Mouse (Mus musculus) midbrain, embryonic 15.5 days (tissue): ENCODE measurements around the gene Il15. TPM values are rescaled to one million over a fixed set of nuclear protein-coding genes. Genes with fewer than 3 reads are reported as not detected.

Experiments
- ATAC-seq: fragments of 200-750 bp; cut with Nextera tagmentation; replicated peaks from 2 replicates; pipeline ENCODE4 v1.8.0; 2017; ENCODE audit warnings: moderate TSS enrichment
- H3K27ac ChIP-seq: fragments of 300-500 bp; sonication (generic); 2 replicates; pipeline ENCODE4 v1.5.1; 2015; ENCODE audit warnings: mild to moderate bottlenecking, inconsistent platforms
- H3K27me3 ChIP-seq: fragments of 300-500 bp; sonication (generic); replicated peaks from 2 replicates; pipeline ENCODE4 v1.6.1; 2015; ENCODE audit warnings: inconsistent platforms
- H3K36me3 ChIP-seq: fragments of 300-500 bp; sonication (generic); replicated peaks from 2 replicates; pipeline ENCODE4 v1.6.1; 2015; ENCODE audit warnings: inconsistent platforms
- H3K4me1 ChIP-seq: fragments of 300-500 bp; sonication (generic); 2 replicates; pipeline ENCODE4 v1.6.1; 2015; ENCODE audit warnings: inconsistent platforms
- H3K4me2 ChIP-seq: fragments of 300-500 bp; sonication (generic); 2 replicates; pipeline ENCODE4 v1.6.1; 2015; ENCODE audit warnings: inconsistent platforms, mild to moderate bottlenecking, moderate library complexity
- H3K4me3 ChIP-seq: fragments of 300-500 bp; sonication (generic); 2 replicates; pipeline ENCODE4 v1.5.1; 2015; ENCODE audit warnings: mild to moderate bottlenecking, inconsistent platforms
- H3K9ac ChIP-seq: fragments of 300-500 bp; sonication (generic); 2 replicates; pipeline ENCODE4 v1.6.1; 2015; ENCODE audit warnings: mild to moderate bottlenecking, inconsistent platforms
- H3K9me3 ChIP-seq: fragments of 300-500 bp; sonication (generic); 2 replicates; pipeline ENCODE4 v1.6.1; 2016; ENCODE audit warnings: inconsistent platforms
- WGBS: fragments of 180-500 bp; shearing (Covaris S2); methylation state at CpG from one replicate; pipeline ENCODE4 v1.1.7; 2015; ENCODE audit warnings: mixed read lengths; 5-methylcytosine and 5-hydroxymethylcytosine counted together
- polyA plus RNA-seq: library from polyadenylated mRNA; unstranded; fragments of >200 nt; fragmentation: Nextera tagmentation; extraction: Ambion mirVana; gene quantifications from 2 replicates; pipeline ENCODE4 v1.2.1, GENCODE M21; 2015

Il15 gene
- polyA plus RNA-seq, 1 experiment from 2014 or later: 1.1 TPM

- Histone ChIP-seq H3K36me3 (no peaks in the 10 kb centered on the region), H3K27ac (no peak overlapping the region), H3K27me3 (no peaks in the 10 kb centered on the region), H3K9me3 (no peaks in the 10 kb centered on the region), H3K4me2 (no peak overlapping the region), H3K9ac (no peak overlapping the region), H3K4me1 (no peaks in the 10 kb centered on the region), H3K4me3 (no peak overlapping the region)
- ATAC-seq: no peak
Measured at GRCm38 (mm10) chr8:82391258-82391657, 11.8 kb downstream of the Il15 start.

GRCm38 (mm10) chr8:82388356-82388902 is 14.6 kb downstream of the Il15 start:
- WGBS: 96% methylated on average over 1 of the region's 1 CpGs
- H3K27ac ChIP-seq: no peak overlapping the region
- no peaks in the 10 kb centered on the region for H3K9me3 ChIP-seq
- no peak overlapping the region for H3K4me3 ChIP-seq
- no peaks in the 10 kb centered on the region for H3K27me3 ChIP-seq
- ATAC-seq: no peak
- H3K4me2 ChIP-seq: no peak overlapping the region
- no peaks in the 10 kb centered on the region for H3K36me3 ChIP-seq
- no peak overlapping the region for H3K9ac ChIP-seq
- no peaks in the 10 kb centered on the region for H3K4me1 ChIP-seq

- H3K27me3 ChIP-seq: no peaks in the 10 kb centered on the region
- no peak for ATAC-seq
- H3K9me3 ChIP-seq: no peaks in the 10 kb centered on the region
Measured at GRCm38 (mm10) chr8:82387614-82388013, 15.4 kb downstream of the Il15 start.

GRCm38 (mm10) chr8:82385867-82386266 is 17.2 kb downstream of the Il15 start:
- no peaks in the 10 kb centered on the region for H3K4me1 ChIP-seq
- no peaks in the 10 kb centered on the region for H3K27me3 ChIP-seq
- no peak overlapping the region for H3K4me3 ChIP-seq
- H3K27ac ChIP-seq: no peak overlapping the region
- H3K9ac ChIP-seq: no peak overlapping the region
- H3K9me3 ChIP-seq: no peaks in the 10 kb centered on the region
- no peaks in the 10 kb centered on the region for H3K36me3 ChIP-seq
- ATAC-seq: no peak
- H3K4me2 ChIP-seq: no peak overlapping the region

More at GRCm38 (mm10) chr8:82387614-82388013, 15.4 kb downstream of the Il15 start:
- Histone ChIP-seq H3K36me3 (no peaks in the 10 kb centered on the region), H3K4me1 (no peaks in the 10 kb centered on the region), H3K4me3 (no peak overlapping the region), H3K9ac (no peak overlapping the region), H3K27ac (no peak overlapping the region), H3K4me2 (no peak overlapping the region)
- WGBS: 93% methylated on average over 1 of the region's 1 CpGs

GRCm38 (mm10) chr8:82384458-82385234 is 18.4 kb downstream of the Il15 start:
- no peak overlapping the region for H3K27ac ChIP-seq

GRCm38 (mm10) chr8:82383346-82383745 is 19.7 kb downstream of the Il15 start:
- Histone ChIP-seq H3K4me2 (no peak overlapping the region), H3K4me1 (no peaks in the 10 kb centered on the region), H3K27me3 (no peaks in the 10 kb centered on the region), H3K9me3 (no peaks in the 10 kb centered on the region), H3K36me3 (no peaks in the 10 kb centered on the region), H3K27ac (no peak overlapping the region), H3K9ac (no peak overlapping the region), H3K4me3 (no peak overlapping the region)
- ATAC-seq: no peak
- WGBS: 88% methylated on average over 3 of the region's 3 CpGs

More at GRCm38 (mm10) chr8:82384458-82385234, 18.4 kb downstream of the Il15 start:
- H3K4me1 ChIP-seq: no peaks in the 10 kb centered on the region
- H3K4me3 ChIP-seq: no peak overlapping the region
- 66% methylated on average over 11 of the region's 11 CpGs for WGBS
- H3K9me3 ChIP-seq: no peaks in the 10 kb centered on the region
- no peak overlapping the region for H3K9ac ChIP-seq
- ATAC-seq: no peak
- H3K27me3 ChIP-seq: no peaks in the 10 kb centered on the region
- no peaks in the 10 kb centered on the region for H3K36me3 ChIP-seq
- no peak overlapping the region for H3K4me2 ChIP-seq

- H3K4me1 ChIP-seq: no peaks in the 10 kb centered on the region
- no peak overlapping the region for H3K9ac ChIP-seq
- 40% methylated on average over 2 of the region's 2 CpGs for WGBS
- H3K27ac ChIP-seq: no peak overlapping the region
- no peak overlapping the region for H3K4me3 ChIP-seq
- no peaks in the 10 kb centered on the region for H3K9me3 ChIP-seq
- no peaks in the 10 kb centered on the region for H3K36me3 ChIP-seq
- no peaks in the 10 kb centered on the region for H3K27me3 ChIP-seq
- ATAC-seq: no peak
- no peak overlapping the region for H3K4me2 ChIP-seq
Measured at GRCm38 (mm10) chr8:82382316-82382715, 20.7 kb downstream of the Il15 start.

GRCm38 (mm10) chr8:82374470-82374869 is 28.6 kb downstream of the Il15 start:
- WGBS: 89% methylated on average over 4 of the region's 4 CpGs
- Histone ChIP-seq H3K36me3 (no peaks in the 10 kb centered on the region), H3K27me3 (no peaks in the 10 kb centered on the region), H3K27ac (no peak overlapping the region), H3K9me3 (no peaks in the 10 kb centered on the region), H3K4me2 (no peak overlapping the region), H3K4me3 (no peak overlapping the region), H3K4me1 (no peaks in the 10 kb centered on the region), H3K9ac (no peak overlapping the region)
- ATAC-seq: no peak

GRCm38 (mm10) chr8:82372846-82373245 is 30.2 kb downstream of the Il15 start:
- no peak overlapping the region for H3K27ac ChIP-seq
- H3K27me3 ChIP-seq: no peaks in the 10 kb centered on the region
- H3K9ac ChIP-seq: no peak overlapping the region
- no peak overlapping the region for H3K4me3 ChIP-seq
- H3K36me3 ChIP-seq: no peaks in the 10 kb centered on the region
- H3K4me1 ChIP-seq: no peaks in the 10 kb centered on the region
- H3K9me3 ChIP-seq: no peaks in the 10 kb centered on the region
- WGBS: 91% methylated on average over 6 of the region's 6 CpGs
- no peak for ATAC-seq
- H3K4me2 ChIP-seq: no peak overlapping the region

- Histone ChIP-seq H3K4me3 (no peak overlapping the region), H3K27me3 (no peaks in the 10 kb centered on the region), H3K9me3 (no peaks in the 10 kb centered on the region), H3K4me1 (no peaks in the 10 kb centered on the region), H3K27ac (no peak overlapping the region), H3K36me3 (no peaks in the 10 kb centered on the region), H3K9ac (no peak overlapping the region), H3K4me2 (no peak overlapping the region)
- WGBS: 92% methylated on average over 6 of the region's 6 CpGs
- no peak for ATAC-seq
Measured at GRCm38 (mm10) chr8:82370657-82371056, 32.4 kb downstream of the Il15 start.

- no peak for ATAC-seq
- H3K27ac ChIP-seq: no peak overlapping the region
- H3K27me3 ChIP-seq: no peaks in the 10 kb centered on the region
- 79% methylated on average over 1 of the region's 1 CpGs for WGBS
- H3K4me1 ChIP-seq: no peaks in the 10 kb centered on the region
- H3K4me3 ChIP-seq: no peak overlapping the region
- H3K9ac ChIP-seq: no peak overlapping the region
- no peaks in the 10 kb centered on the region for H3K9me3 ChIP-seq
- H3K4me2 ChIP-seq: no peak overlapping the region
- no peaks in the 10 kb centered on the region for H3K36me3 ChIP-seq
Measured at GRCm38 (mm10) chr8:82361061-82361460, 42.0 kb downstream of the Il15 start.

- Histone ChIP-seq H3K27me3 (no peaks in the 10 kb centered on the region), H3K36me3 (no peaks in the 10 kb centered on the region), H3K9ac (no peak overlapping the region), H3K4me3 (no peak overlapping the region), H3K27ac (no peak overlapping the region), H3K4me1 (no peaks in the 10 kb centered on the region), H3K4me2 (no peak overlapping the region), H3K9me3 (no peaks in the 10 kb centered on the region)
- no peak for ATAC-seq
- 76% methylated on average over 2 of the region's 2 CpGs for WGBS
Measured at GRCm38 (mm10) chr8:82356091-82356490, 46.9 kb downstream of the Il15 start.
